Mouse (Mus musculus) lung, postnatal 0 days (tissue): ENCODE measurements around the gene Eml3.

Experiments used
- CTCF ChIP-seq: IDR thresholded peaks from 2 replicates; pipeline ENCODE4 v1.5.1; 2016; ENCODE audit warnings: antibody characterized with exemption, mild to moderate bottlenecking
- EP300 ChIP-seq: IDR thresholded peaks from 2 replicates; pipeline ENCODE4 v1.6.1; 2016; ENCODE audit warnings: antibody characterized with exemption, mild to moderate bottlenecking, control low read depth

GRCm38 (mm10) chr19:8944062-8944461 is 14.7 kb downstream of the Eml3 start:
- no peak for TF ChIP-seq CTCF
- TF ChIP-seq EP300: no peak
